Mouse (Mus musculus) lung, postnatal 0 days (tissue): ENCODE results near the gene Ptprcap. TPM values are rescaled to one million over a fixed set of nuclear protein-coding genes. Genes with fewer than 3 reads are reported as not detected.

ENCODE experiments used
- ATAC-seq: fragments of 200-750 bp; cut with Nextera tagmentation; 2 replicates; pipeline ENCODE4 v1.8.0; 2017; ENCODE audit warnings: moderate library complexity
- DNase-seq: peaks from one replicate; pipeline ENCODE4 v3.0.0-alpha.2; 2016; ENCODE audit warnings: low spot score
- H3K27ac ChIP-seq: fragments of 300-500 bp; sonication (generic); 2 replicates; pipeline ENCODE4 v1.5.1; 2014; ENCODE audit warnings: antibody characterized with exemption, mild to moderate bottlenecking, low read length, mixed read lengths
- H3K27me3 ChIP-seq: fragments of 300-500 bp; sonication (generic); replicated peaks from 2 replicates; pipeline ENCODE4 v1.6.1; 2014; ENCODE audit warnings: low read length, mixed read lengths; ENCODE audit not compliant: insufficient read depth
- H3K36me3 ChIP-seq: fragments of 300-500 bp; sonication (generic); 2 replicates; pipeline ENCODE4 v1.6.1; 2014; ENCODE audit warnings: low read length, mixed read lengths; ENCODE audit not compliant: insufficient read depth
- H3K4me1 ChIP-seq: fragments of 300-500 bp; sonication (generic); 2 replicates; pipeline ENCODE4 v1.6.1; 2014; ENCODE audit warnings: antibody characterized with exemption, low read depth, low read length, mixed read lengths; ENCODE audit not compliant: insufficient read depth
- H3K4me2 ChIP-seq: fragments of 300-500 bp; sonication (generic); replicated peaks from 2 replicates; pipeline ENCODE4 v1.6.1; 2014; ENCODE audit warnings: low read depth, mild to moderate bottlenecking, low read length, moderate library complexity, mixed read lengths
- H3K4me3 ChIP-seq: fragments of 300-500 bp; sonication (generic); 2 replicates; pipeline ENCODE4 v1.5.1; 2014; ENCODE audit warnings: low read depth, low read length
- H3K9ac ChIP-seq: fragments of 300-500 bp; sonication (generic); replicated peaks from 2 replicates; pipeline ENCODE4 v1.6.1; 2014; ENCODE audit warnings: low read depth, mild to moderate bottlenecking
- H3K9me3 ChIP-seq: fragments of 300-500 bp; sonication (generic); 2 replicates; pipeline ENCODE4 v1.6.1; 2016; ENCODE audit warnings: low read length, mixed read lengths
- CTCF ChIP-seq: IDR thresholded peaks from 2 replicates; pipeline ENCODE4 v1.5.1; 2016; ENCODE audit warnings: antibody characterized with exemption, mild to moderate bottlenecking
- EP300 ChIP-seq: IDR thresholded peaks from 2 replicates; pipeline ENCODE4 v1.6.1; 2016; ENCODE audit warnings: antibody characterized with exemption, mild to moderate bottlenecking, control low read depth
- WGBS: fragments of 180-500 bp; shearing (Covaris S2); extraction: QIAGEN DNeasy Blood & Tissue Kit; methylation state at CpG from one replicate; pipeline ENCODE4 v1.1.7; 2014; 5-methylcytosine and 5-hydroxymethylcytosine counted together
- polyA plus RNA-seq: library from polyadenylated mRNA; unstranded; fragments of >200 nt; fragmentation: Nextera tagmentation; extraction: Ambion mirVana; gene quantifications from 2 replicates; pipeline ENCODE4 v1.2.1, GENCODE M21; 2015

Gene Ptprcap
- polyA plus RNA-seq, 1 experiment from 2014 or later, result 3.7 TPM

DNA sequence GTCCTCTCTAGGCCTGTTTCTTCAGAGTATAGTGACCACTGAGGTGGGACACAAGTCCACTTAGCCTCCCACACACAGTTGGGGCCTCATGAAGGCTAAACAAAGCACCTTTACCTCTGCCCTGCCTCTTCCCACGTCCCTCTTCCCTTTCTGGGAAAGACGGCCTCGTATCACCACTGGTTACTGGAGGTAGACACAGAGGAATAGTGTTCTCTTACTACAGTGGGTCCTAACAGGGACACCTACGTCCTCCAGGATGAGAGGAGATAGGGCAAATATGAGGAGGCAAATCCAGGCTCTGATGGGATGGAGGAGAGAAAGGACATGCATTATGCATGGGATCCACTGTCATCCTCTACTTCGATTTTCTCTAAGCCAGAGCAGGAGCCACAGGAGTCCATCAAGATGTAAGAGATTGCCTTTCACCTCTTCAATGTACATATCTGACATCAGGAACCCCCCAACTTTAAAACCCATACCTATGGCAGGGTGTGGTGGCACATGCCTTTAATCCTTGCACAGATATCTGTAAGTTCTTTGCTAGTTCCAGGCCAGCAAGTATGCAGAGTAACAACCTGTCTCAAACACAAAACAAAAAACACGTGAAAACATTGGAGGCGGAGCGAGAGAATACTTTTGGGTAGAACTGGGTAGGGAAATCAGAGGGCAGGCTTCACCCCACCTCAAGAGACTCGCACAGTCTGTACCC lies 5.5 kb upstream of the Ptprcap start:
- Histone ChIP-seq H3K9me3 (no peaks in the 10 kb centered on the region), H3K27ac (peak overlapping the region; percentile 69), H3K4me3 (peak overlapping the region; percentile 90), H3K27me3 (no peaks in the 10 kb centered on the region), H3K9ac (peak overlapping the region; percentile 90; the same call in 1 of the 2 replicates), H3K4me2 (peak overlapping the region; percentile 79), H3K36me3 (no peaks in the 10 kb centered on the region; the same call in 1 of the 2 replicates), H3K4me1 (peaks cover 12% of the 10 kb centered on the region; the same call in 1 of the 2 replicates)
- 38% methylated on average over 9 of the region's 9 CpGs for WGBS
- TF ChIP-seq EP300, result no peak
- ATAC-seq (no peak), DNase-seq (no peak)

DNA sequence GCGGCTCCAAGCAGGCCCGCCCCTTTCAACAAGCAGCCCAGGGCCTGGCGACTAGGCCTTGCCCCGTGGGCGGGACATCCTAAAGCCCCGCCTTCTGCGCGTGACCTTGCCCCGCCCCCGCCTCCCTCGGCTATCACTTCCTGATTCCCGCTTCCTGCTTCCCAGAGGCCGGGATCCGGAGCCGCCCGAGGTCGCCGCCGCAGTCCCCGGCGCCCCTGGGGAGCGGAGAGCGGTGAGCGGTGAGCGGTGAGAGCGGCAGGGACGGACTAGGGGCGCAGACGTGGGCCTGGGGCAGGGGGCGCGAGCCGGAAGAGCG lies 5.0 kb upstream of the Ptprcap start, which contains the start of gene Coro1b:
Coro1b (plus strand) TSS at position 129 of the 316 bp plus-strand sequence.
- H3K36me3 ChIP-seq, result peaks cover 3% of the 10 kb centered on the region; the same call in 1 of the 2 replicates
- H3K27me3 ChIP-seq, result no peaks in the 10 kb centered on the region
- peaks cover 12% of the 10 kb centered on the region; the same call in 1 of the 2 replicates for H3K4me1 ChIP-seq
- TF ChIP-seq EP300, result no peak
- TF ChIP-seq CTCF, result no peak
- peak; percentile 97 for DNase-seq
- H3K4me2 ChIP-seq, result peak within 1 kb of the TSS; percentile 79
- peak within 1 kb of the TSS; percentile 90 for H3K4me3 ChIP-seq
- ATAC-seq, result peak; percentile 96
- peak within 1 kb of the TSS; percentile 90 for H3K9ac ChIP-seq
- H3K9me3 ChIP-seq, result no peaks in the 10 kb centered on the region
- peak within 1 kb of the TSS; percentile 87 for H3K27ac ChIP-seq
- under 1% methylated on average over 20 of the region's 33 CpGs for WGBS

DNA sequence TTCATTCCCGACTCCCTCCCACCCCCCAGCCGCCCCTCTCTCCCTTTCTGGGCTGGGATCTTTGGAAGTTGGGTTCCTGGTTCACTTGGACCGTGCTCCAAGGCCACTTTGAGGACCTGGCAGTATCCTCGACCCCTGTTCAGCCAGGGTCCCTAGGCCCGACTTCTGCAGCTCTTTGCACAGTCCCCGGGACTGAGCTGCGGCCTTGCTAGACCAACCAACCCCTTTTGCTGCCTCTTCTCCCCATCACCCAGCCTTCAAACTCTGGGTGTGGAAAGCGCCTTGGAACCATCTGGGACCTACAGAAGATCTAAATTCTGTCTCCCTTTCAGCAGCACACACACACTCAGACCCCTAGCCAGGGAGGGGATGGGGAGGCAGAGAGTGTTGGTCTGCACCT lies 4.6 kb upstream of the Ptprcap start:
- 0% methylated on average over 6 of the region's 8 CpGs for WGBS
- Histone ChIP-seq H3K27me3 (no peaks in the 10 kb centered on the region), H3K27ac (peak overlapping the region; percentile 87), H3K9me3 (no peaks in the 10 kb centered on the region), H3K36me3 (peaks cover 3% of the 10 kb centered on the region; the same call in 1 of the 2 replicates), H3K4me2 (peak overlapping the region; percentile 79), H3K4me3 (peak overlapping the region; percentile 90), H3K4me1 (peaks cover 12% of the 10 kb centered on the region; the same call in 1 of the 2 replicates), H3K9ac (peak overlapping the region; percentile 90)
- peak; percentile 27 for ATAC-seq
- DNase-seq, result no peak
- no peak for TF ChIP-seq EP300
- TF ChIP-seq CTCF, result no peak

DNA sequence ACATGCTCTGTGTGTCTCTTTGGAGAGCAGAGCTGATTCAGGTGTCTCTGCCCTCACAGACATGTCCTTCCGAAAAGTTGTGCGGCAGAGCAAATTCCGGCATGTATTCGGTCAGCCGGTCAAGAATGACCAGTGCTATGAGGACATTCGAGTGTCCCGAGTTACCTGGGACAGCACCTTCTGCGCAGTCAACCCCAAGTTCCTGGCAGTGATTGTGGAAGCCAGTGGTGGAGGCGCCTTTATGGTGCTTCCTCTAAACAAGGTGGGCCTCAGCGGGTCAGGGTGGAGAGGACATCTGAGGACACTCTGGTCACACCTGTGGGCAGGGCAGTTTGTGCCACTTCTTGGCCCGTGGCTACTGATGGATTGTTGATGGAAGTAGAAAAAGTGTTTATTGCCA lies 4.1 kb upstream of the Ptprcap start:
- Histone ChIP-seq H3K27ac (peak overlapping the region; percentile 87), H3K4me2 (peak overlapping the region; percentile 79), H3K4me3 (peak overlapping the region; percentile 90), H3K9me3 (no peaks in the 10 kb centered on the region), H3K27me3 (no peaks in the 10 kb centered on the region), H3K36me3 (peaks cover 3% of the 10 kb centered on the region; the same call in 1 of the 2 replicates), H3K9ac (peak overlapping the region; percentile 90), H3K4me1 (peaks cover 12% of the 10 kb centered on the region; the same call in 1 of the 2 replicates)
- no peak for TF ChIP-seq CTCF
- TF ChIP-seq EP300, result no peak
- 73% methylated on average over 11 of the region's 11 CpGs for whole genome bisulfite sequencing
- DNase-seq, result no peak
- ATAC-seq, result no peak

DNA sequence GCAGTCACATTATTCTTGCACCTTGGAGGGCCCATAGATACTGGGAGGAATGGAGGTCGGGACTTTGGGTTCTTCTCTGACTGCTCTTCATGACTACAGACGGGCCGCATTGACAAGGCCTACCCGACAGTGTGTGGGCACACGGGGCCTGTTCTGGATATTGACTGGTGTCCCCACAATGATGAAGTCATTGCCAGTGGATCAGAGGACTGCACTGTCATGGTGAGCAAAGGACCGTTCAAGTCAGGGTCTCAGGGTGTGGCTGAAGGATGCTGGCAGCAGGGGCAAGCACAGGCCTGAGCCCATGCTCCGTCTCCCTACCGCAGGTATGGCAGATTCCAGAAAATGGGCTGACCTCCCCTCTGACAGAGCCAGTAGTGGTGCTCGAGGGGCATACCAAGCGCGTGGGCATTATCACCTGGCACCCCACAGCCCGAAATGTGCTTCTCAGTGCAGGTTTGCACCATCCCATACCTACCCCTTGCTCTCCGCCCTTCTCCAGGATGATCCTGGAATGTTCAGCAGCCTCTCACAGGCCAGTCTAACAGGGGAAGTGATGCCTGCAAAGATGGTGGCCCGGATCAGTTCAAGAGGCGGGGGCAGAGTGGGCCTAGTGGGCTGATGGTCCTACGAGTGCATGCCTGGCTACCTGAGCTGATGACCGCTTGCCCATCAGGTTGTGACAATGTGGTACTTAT lies 3.5 kb upstream of the Ptprcap start:
- no peaks in the 10 kb centered on the region for H3K9me3 ChIP-seq
- TF ChIP-seq EP300, result no peak
- TF ChIP-seq CTCF, result no peak
- no peak overlapping the region for H3K27ac ChIP-seq
- H3K27me3 ChIP-seq, result no peaks in the 10 kb centered on the region
- DNase-seq (no peak), ATAC-seq (no peak)
- no peak overlapping the region for H3K9ac ChIP-seq
- H3K4me3 ChIP-seq, result no peak overlapping the region
- H3K36me3 ChIP-seq, result peaks cover 3% of the 10 kb centered on the region; the same call in 1 of the 2 replicates
- H3K4me2 ChIP-seq, result peak overlapping the region; percentile 79; the same call in 1 of the 2 replicates
- peaks cover 12% of the 10 kb centered on the region; the same call in 1 of the 2 replicates for H3K4me1 ChIP-seq
- WGBS, result 92% methylated on average over 17 of the region's 17 CpGs
